Mouse (Mus musculus) heart, embryonic 16.5 days (tissue): ENCODE measurements around the gene Myrfl. TPM values are rescaled to one million over a fixed set of nuclear protein-coding genes. Genes with fewer than 3 reads are reported as not detected.

ENCODE experiments used
- ATAC-seq: fragments of 200-750 bp; cut with Nextera tagmentation; replicated peaks from 2 replicates; pipeline ENCODE4 v1.8.0; 2017; ENCODE audit warnings: moderate number of reproducible peaks; ENCODE audit not compliant: insufficient read depth, low FRiP score; ENCODE audit errors: extremely low read depth
- H3K27ac ChIP-seq: fragments of 300-500 bp; sonication (generic); 2 replicates; pipeline ENCODE4 v1.5.1; 2014; ENCODE audit warnings: mild to moderate bottlenecking, low read length, control low read depth, moderate library complexity
- H3K27me3 ChIP-seq: fragments of 300-500 bp; sonication (generic); 2 replicates; pipeline ENCODE4 v1.6.1; 2014; ENCODE audit warnings: low read length, mixed read lengths; ENCODE audit not compliant: control insufficient read depth, insufficient read depth
- H3K36me3 ChIP-seq: fragments of 300-500 bp; sonication (generic); 2 replicates; pipeline ENCODE4 v1.6.1; 2014; ENCODE audit not compliant: control insufficient read depth, insufficient read depth
- H3K4me1 ChIP-seq: fragments of 300-500 bp; sonication (generic); 2 replicates; pipeline ENCODE4 v1.6.1; 2014; ENCODE audit warnings: low read length, mixed read lengths; ENCODE audit not compliant: control insufficient read depth, insufficient read depth
- H3K4me2 ChIP-seq: fragments of 300-500 bp; sonication (generic); 2 replicates; pipeline ENCODE4 v1.6.1; 2014; ENCODE audit warnings: low read depth, mild to moderate bottlenecking, control low read depth, low read length
- H3K4me3 ChIP-seq: fragments of 300-500 bp; sonication (generic); 2 replicates; pipeline ENCODE4 v1.5.1; 2014; ENCODE audit warnings: mild to moderate bottlenecking, control low read depth, low read length
- H3K9ac ChIP-seq: fragments of 300-500 bp; sonication (generic); 2 replicates; pipeline ENCODE4 v1.6.1; 2014; ENCODE audit warnings: low read length, control low read depth
- H3K9me3 ChIP-seq: fragments of 300-500 bp; sonication (generic); replicated peaks from 2 replicates; pipeline ENCODE4 v1.6.1; 2016; ENCODE audit warnings: low read length; ENCODE audit not compliant: control insufficient read depth
- whole genome bisulfite sequencing: fragments of 180-500 bp; shearing (Covaris S2); extraction: QIAGEN DNeasy Blood & Tissue Kit; methylation state at CpG from one replicate; pipeline ENCODE4 v1.1.7; 2014; 5-methylcytosine and 5-hydroxymethylcytosine counted together
- polyA plus RNA-seq: library from polyadenylated mRNA; unstranded; fragments of >200 nt; fragmentation: Nextera tagmentation; extraction: Ambion mirVana; gene quantifications from 2 replicates; pipeline ENCODE4 v1.2.1, GENCODE M21; 2015

Gene Myrfl
- polyA plus RNA-seq, 1 experiment from 2014 or later: 0.55 TPM

DNA sequence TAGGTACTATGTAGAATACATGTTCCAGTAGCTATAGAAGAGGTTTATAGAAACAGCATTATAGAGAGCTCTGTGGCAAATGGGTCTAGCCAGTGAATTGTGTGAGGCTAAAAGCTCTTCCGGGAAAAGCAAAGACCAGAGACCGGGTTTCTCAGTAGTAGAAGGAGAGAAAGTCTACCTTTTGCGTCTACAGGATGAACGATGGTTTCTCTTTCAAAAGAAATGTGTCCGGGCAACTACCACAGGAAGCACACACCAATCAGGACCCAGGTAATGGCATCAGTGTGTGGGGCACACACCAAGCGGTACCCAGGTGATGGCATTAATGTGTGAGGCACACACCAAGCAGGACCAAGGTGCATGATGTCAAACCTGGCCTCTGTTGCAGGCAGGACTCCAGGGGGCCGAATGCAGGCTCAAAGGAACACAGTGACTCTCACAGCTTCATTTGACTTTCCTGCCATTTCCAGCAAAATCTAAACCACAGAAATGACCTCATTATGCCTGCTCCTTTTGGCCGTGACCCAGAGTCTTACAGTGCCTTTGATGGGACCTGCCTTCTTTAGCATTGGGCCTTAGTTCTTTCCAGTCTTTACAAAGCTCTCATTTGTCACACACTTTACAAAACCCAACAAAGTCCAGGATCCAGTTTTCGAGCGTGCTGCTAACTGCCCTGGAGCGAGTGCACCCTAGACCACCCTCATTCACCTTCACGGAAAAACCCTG lies 1.4 kb downstream of the Myrfl start:
- no peak overlapping the region for H3K4me2 ChIP-seq
- no peaks in the 10 kb centered on the region for H3K27me3 ChIP-seq
- H3K27ac ChIP-seq: no peak overlapping the region
- ATAC-seq: no peak
- no peaks in the 10 kb centered on the region for H3K4me1 ChIP-seq
- H3K9me3 ChIP-seq: no peaks in the 10 kb centered on the region
- H3K9ac ChIP-seq: no peak overlapping the region
- 89% methylated on average over 12 of the region's 12 CpGs for WGBS
- H3K36me3 ChIP-seq: no peaks in the 10 kb centered on the region
- H3K4me3 ChIP-seq: no peak overlapping the region

DNA sequence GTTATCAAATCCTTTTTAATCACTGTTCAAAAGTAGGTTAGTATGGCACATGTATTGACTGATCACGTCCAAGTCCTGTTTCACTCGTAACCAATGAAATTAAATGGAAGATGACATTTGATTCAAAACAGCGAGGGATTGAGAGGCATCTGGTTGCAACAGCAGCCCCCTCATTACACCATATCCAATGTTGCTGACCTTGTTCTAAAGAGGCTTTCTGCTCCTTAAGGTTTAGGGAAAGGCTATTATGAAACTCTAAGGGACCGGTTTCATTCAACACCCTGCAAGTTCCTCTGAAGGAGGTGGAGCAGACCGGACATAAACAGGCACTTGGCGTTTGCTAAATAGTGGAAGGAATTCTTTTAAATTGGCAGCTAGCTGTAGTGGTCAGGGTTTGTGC lies 2.2 kb downstream of the Myrfl start:
- no peak overlapping the region for H3K4me2 ChIP-seq
- H3K36me3 ChIP-seq: no peaks in the 10 kb centered on the region
- no peaks in the 10 kb centered on the region for H3K4me1 ChIP-seq
- H3K9me3 ChIP-seq: no peaks in the 10 kb centered on the region
- 85% methylated on average over 6 of the region's 6 CpGs for WGBS
- no peak overlapping the region for H3K4me3 ChIP-seq
- no peak overlapping the region for H3K27ac ChIP-seq
- no peaks in the 10 kb centered on the region for H3K27me3 ChIP-seq
- ATAC-seq: no peak
- no peak overlapping the region for H3K9ac ChIP-seq

DNA sequence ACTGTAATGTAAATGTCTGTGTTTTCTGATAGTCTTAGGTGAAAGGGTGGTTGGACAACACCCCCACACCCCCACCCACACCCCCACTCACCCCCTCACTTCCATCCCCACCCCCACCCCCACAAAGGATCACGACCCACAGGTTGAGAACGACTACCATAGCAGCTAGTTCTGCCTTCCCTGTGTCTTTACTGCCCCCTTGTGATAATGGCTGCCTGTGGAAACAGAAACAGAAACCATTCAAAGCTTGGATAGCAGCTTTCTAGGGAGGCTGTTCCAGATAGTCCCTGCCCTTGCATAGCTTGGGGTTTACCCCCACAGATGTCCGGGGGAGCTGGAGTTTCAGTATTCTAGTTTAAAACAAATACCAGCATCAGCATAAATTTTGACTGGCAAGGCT lies 3.0 kb downstream of the Myrfl start:
- Histone ChIP-seq H3K4me3 (no peak overlapping the region), H3K36me3 (no peaks in the 10 kb centered on the region), H3K9me3 (no peaks in the 10 kb centered on the region), H3K4me2 (no peak overlapping the region), H3K9ac (no peak overlapping the region), H3K27ac (no peak overlapping the region), H3K27me3 (no peaks in the 10 kb centered on the region), H3K4me1 (no peaks in the 10 kb centered on the region)
- WGBS: 20% methylated on average over 2 of the region's 3 CpGs
- ATAC-seq: no peak

DNA sequence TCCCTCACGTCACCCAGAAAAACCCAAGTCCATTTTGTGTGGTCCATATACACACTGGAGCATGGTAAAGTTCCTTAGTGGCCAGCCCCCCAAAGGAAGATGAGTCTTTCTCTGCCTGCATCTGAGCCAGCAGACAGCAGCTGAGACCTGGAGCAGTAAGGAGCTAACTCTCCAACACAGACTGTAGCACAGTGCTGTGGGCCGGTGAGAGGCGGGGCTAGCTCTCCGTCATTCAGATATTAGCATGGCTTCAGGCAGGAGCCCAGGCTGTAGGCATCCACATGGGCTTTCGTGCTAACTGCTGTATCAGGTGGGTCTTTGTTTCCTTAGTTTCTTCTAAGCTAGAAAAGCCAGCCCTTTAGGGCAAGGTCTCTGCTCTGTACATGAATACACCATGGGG lies 6.1 kb downstream of the Myrfl start:
- ATAC-seq: no peak
- no peak overlapping the region for H3K4me2 ChIP-seq
- H3K27me3 ChIP-seq: no peaks in the 10 kb centered on the region
- no peaks in the 10 kb centered on the region for H3K9me3 ChIP-seq
- H3K9ac ChIP-seq: no peak overlapping the region
- H3K4me3 ChIP-seq: no peak overlapping the region
- H3K36me3 ChIP-seq: no peaks in the 10 kb centered on the region
- 56% methylated on average over 5 of the region's 5 CpGs for WGBS
- H3K27ac ChIP-seq: no peak overlapping the region
- no peaks in the 10 kb centered on the region for H3K4me1 ChIP-seq

DNA sequence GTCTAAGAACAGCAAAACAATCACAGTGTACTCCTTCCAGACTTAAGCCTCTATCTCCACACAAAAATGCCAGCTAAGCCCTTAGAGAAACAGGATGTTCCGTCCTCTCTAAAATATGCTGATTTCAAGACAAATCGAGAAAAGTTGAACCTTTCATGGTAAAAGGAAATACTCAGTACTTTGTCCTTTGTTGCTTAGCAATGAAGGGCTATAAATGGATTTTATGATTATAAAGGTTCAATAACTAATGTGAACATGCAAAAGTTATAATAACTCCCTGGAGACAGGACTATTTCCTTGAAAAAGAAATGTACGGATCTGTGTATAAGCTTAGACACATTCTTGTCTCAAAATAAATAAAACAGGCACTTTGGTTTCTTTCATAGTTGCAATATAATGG lies 12.2 kb downstream of the Myrfl start:
- Histone ChIP-seq H3K36me3 (no peaks in the 10 kb centered on the region), H3K27me3 (no peaks in the 10 kb centered on the region), H3K4me2 (no peak overlapping the region), H3K27ac (no peak overlapping the region), H3K4me1 (no peaks in the 10 kb centered on the region), H3K4me3 (no peak overlapping the region), H3K9me3 (no peaks in the 10 kb centered on the region), H3K9ac (no peak overlapping the region)
- WGBS: 61% methylated on average over 3 of the region's 3 CpGs
- ATAC-seq: no peak

GRCm38 (mm10) chr10:116883531-116883930 lies 13.2 kb downstream of the Myrfl start:
- ATAC-seq: no peak
- 59% methylated on average over 5 of the region's 5 CpGs for WGBS
- H3K27ac ChIP-seq: no peak overlapping the region

DNA sequence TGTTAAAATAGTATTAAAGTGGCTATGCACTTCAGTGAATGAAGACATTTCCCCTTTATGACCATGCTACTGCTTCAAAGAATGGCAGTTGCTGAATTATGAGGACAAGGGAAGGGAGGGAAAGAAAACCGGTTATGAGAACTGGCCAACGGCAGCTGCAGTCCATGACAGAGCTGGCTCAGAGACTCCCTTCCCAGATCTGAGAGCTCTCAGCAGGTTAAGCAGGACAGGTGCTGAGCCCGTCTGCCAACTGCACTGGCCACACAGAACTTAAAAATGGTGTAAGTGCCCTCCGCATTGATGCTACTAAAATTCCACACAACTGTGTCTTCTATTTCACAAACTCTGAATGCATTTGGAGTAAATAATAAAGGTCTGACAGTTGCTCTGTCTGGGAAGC lies 19.3 kb downstream of the Myrfl start:
- H3K4me1 ChIP-seq: no peaks in the 10 kb centered on the region
- H3K27ac ChIP-seq: no peak overlapping the region
- ATAC-seq: no peak
- no peaks in the 10 kb centered on the region for H3K36me3 ChIP-seq
- H3K4me2 ChIP-seq: no peak overlapping the region
- no peak overlapping the region for H3K9ac ChIP-seq
- no peaks in the 10 kb centered on the region for H3K9me3 ChIP-seq
- no peaks in the 10 kb centered on the region for H3K27me3 ChIP-seq
- no peak overlapping the region for H3K4me3 ChIP-seq
- 87% methylated on average over 4 of the region's 4 CpGs for WGBS

More at GRCm38 (mm10) chr10:116883531-116883930, 13.2 kb downstream of the Myrfl start:
- Histone ChIP-seq H3K9ac (no peak overlapping the region), H3K9me3 (no peaks in the 10 kb centered on the region), H3K4me3 (no peak overlapping the region), H3K4me2 (no peak overlapping the region), H3K4me1 (no peaks in the 10 kb centered on the region), H3K36me3 (no peaks in the 10 kb centered on the region), H3K27me3 (no peaks in the 10 kb centered on the region)

DNA sequence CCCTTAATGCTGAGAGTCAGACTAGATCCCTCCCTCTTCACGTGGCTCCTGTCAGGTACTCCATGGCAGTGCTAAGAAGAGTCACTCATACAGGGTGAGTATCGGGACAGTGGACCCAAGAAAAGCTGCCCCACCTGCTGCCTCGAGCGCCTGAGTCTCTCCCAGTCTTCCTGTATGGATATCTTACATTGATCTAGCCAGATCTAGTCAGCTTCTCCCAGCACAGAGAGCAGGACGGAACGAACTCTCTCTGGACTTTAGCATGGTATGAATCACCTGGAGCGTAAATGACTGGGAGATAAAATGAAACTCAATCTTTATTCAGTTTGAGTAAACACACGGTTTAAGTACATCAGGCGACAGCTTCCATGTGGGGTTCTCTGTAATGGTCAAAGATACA lies 22.2 kb downstream of the Myrfl start:
- Histone ChIP-seq H3K9ac (no peak overlapping the region), H3K36me3 (no peaks in the 10 kb centered on the region), H3K9me3 (no peaks in the 10 kb centered on the region), H3K4me1 (no peaks in the 10 kb centered on the region), H3K27ac (no peak overlapping the region), H3K4me2 (no peak overlapping the region), H3K4me3 (no peak overlapping the region), H3K27me3 (no peaks in the 10 kb centered on the region)
- 72% methylated on average over 9 of the region's 9 CpGs for WGBS
- no peak for ATAC-seq

- no peak for ATAC-seq
- H3K36me3 ChIP-seq: no peaks in the 10 kb centered on the region
- no peak overlapping the region for H3K9ac ChIP-seq
- H3K4me1 ChIP-seq: no peaks in the 10 kb centered on the region
- 79% methylated on average over 14 of the region's 14 CpGs for WGBS
- no peak overlapping the region for H3K4me3 ChIP-seq
- H3K27ac ChIP-seq: no peak overlapping the region
- no peak overlapping the region for H3K4me2 ChIP-seq
- H3K27me3 ChIP-seq: no peaks in the 10 kb centered on the region
- no peaks in the 10 kb centered on the region for H3K9me3 ChIP-seq
Measured at GRCm38 (mm10) chr10:116872016-116872410, 24.7 kb downstream of the Myrfl start.
